Mouse (Mus musculus): ENCODE data around the gene Prkcq. TPM values are rescaled to one million over a fixed set of nuclear protein-coding genes. Genes with fewer than 3 reads are reported as not detected.
A peak's percentile ranks its signal among the peaks of the same experiment; 100 is the strongest.

The Prkcq gene
- total and polyA plus RNA-seq, 2 experiments from 2014 or later: 4.8 to 5.2 TPM

DNA sequence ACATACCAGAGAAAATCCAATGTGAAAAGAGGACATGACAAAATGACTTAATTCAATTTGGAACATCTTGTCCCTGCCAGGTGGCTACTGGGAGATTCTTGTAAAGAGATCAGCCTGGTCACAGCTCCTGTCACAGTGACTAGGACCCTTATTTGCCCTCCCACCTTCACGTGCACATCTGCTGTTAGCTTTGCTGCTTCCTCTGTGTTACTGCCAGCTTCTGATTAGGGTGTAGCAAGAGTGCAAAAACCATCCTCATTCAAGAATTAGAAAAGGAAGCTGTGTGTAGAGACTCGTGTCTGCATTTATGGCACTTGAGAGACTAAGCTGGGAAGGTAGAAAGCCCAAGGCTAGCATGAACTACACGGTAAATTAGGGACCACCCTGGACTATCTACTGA lies 59.2 kb downstream of the Prkcq start:
- H3K9ac ChIP-seq: no peak overlapping the region
- ATAC-seq (no peak), DNase-seq (no peak)
- no peak for TF ChIP-seq CTCF (IDR thresholded peaks at IDR 0.05; ENCODE audit: low read depth)
- no peak overlapping the region for H3K4me3 ChIP-seq (ENCODE audit: low read depth, low read length)
- no peaks in the 10 kb centered on the region for H3K27me3 ChIP-seq (ENCODE audit: insufficient read depth, low read length)
- H3K36me3 ChIP-seq (ENCODE audit: insufficient read depth): no peaks in the 10 kb centered on the region
- H3K4me1 ChIP-seq (ENCODE audit: insufficient read depth): no peaks in the 10 kb centered on the region
- H3K9me3 ChIP-seq (ENCODE audit: low read length): no peaks in the 10 kb centered on the region
- no peak overlapping the region for H3K27ac ChIP-seq (ENCODE audit: low read depth, low read length)
- 79% methylated on average over 3 of the region's 3 CpGs for WGBS
- no peak overlapping the region for H3K4me2 ChIP-seq (ENCODE audit: low read depth)

DNA sequence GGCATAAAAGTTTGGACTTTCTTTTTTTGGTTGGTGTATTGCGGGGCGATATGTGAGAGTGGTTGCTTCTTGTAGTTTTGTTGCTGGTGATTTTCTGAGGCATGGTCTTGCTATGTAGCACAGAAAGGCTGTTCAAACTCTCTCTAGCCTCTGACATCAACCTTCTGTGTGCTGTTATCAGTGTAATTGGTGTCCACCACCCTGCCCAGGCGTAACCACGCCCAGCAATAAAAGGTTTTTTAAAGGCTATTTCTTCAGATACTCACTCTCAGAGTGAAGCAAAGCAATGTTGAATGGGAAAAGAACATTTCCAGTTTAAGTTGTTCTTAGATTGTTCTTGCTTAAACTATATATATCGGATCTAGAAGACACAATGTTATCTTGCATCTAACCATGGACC lies 60.1 kb downstream of the Prkcq start:
- no peak for DNase-seq
- Histone ChIP-seq H3K4me1 (ENCODE audit: insufficient read depth) (no peaks in the 10 kb centered on the region), H3K36me3 (ENCODE audit: insufficient read depth) (no peaks in the 10 kb centered on the region), H3K4me3 (ENCODE audit: low read depth, low read length) (no peak overlapping the region), H3K4me2 (ENCODE audit: low read depth) (no peak overlapping the region), H3K9me3 (ENCODE audit: low read length) (no peaks in the 10 kb centered on the region), H3K27ac (ENCODE audit: low read depth, low read length) (no peak overlapping the region), H3K27me3 (ENCODE audit: insufficient read depth, low read length) (no peaks in the 10 kb centered on the region), H3K9ac (no peak overlapping the region)
- TF ChIP-seq CTCF (IDR thresholded peaks at IDR 0.05; ENCODE audit: low read depth): no peak
- no peak for ATAC-seq
- WGBS: 92% methylated on average over 5 of the region's 5 CpGs

DNA sequence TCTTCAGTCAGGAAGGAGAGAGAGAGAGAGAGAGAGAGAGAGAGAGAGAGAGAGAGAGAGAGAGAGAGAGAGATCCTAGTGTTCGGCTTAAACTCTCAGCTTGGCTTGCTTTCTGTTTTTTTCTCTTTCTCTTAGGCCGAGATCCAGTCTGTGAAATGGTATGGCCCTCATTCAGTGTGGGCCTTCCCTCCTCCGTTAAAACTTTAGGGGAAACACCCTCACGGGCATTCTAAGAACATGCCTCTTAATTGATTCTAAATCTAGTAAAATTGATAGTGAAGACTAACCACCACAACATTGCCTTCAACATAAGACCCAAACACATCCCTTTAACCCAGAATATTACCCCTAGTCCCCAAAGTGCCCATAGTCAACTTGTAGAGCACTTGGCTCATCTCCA lies 66.3 kb downstream of the Prkcq start:
- ATAC-seq (no peak), DNase-seq (no peak)
- H3K4me3 ChIP-seq (ENCODE audit: low read depth, low read length): no peak overlapping the region
- no peaks in the 10 kb centered on the region for H3K27me3 ChIP-seq (ENCODE audit: insufficient read depth, low read length)
- no peak overlapping the region for H3K9ac ChIP-seq
- no peaks in the 10 kb centered on the region for H3K9me3 ChIP-seq (ENCODE audit: low read length)
- TF ChIP-seq CTCF (IDR thresholded peaks at IDR 0.05; ENCODE audit: low read depth): no peak
- no peak overlapping the region for H3K27ac ChIP-seq (ENCODE audit: low read depth, low read length)
- no peak overlapping the region for H3K4me2 ChIP-seq (ENCODE audit: low read depth)
- no peaks in the 10 kb centered on the region for H3K36me3 ChIP-seq (ENCODE audit: insufficient read depth)
- no peaks in the 10 kb centered on the region for H3K4me1 ChIP-seq (ENCODE audit: insufficient read depth)
- 91% methylated on average over 4 of the region's 4 CpGs for WGBS

GRCm38 (mm10) chr2:11239523-11239922 lies 67.6 kb downstream of the Prkcq start:
- no peak for TF ChIP-seq CTCF (IDR thresholded peaks at IDR 0.05; ENCODE audit: low read depth)
- Histone ChIP-seq H3K9ac (no peak overlapping the region), H3K27ac (ENCODE audit: low read depth, low read length) (no peak overlapping the region), H3K27me3 (ENCODE audit: insufficient read depth, low read length) (no peaks in the 10 kb centered on the region), H3K4me1 (ENCODE audit: insufficient read depth) (no peaks in the 10 kb centered on the region), H3K4me2 (ENCODE audit: low read depth) (no peak overlapping the region), H3K9me3 (ENCODE audit: low read length) (no peaks in the 10 kb centered on the region), H3K4me3 (ENCODE audit: low read depth, low read length) (no peak overlapping the region), H3K36me3 (ENCODE audit: insufficient read depth) (no peaks in the 10 kb centered on the region)
- no peak for DNase-seq
- ATAC-seq: no peak

- ATAC-seq: no peak
- Histone ChIP-seq H3K4me3 (ENCODE audit: low read depth, low read length) (no peak overlapping the region), H3K9me3 (ENCODE audit: low read length) (no peaks in the 10 kb centered on the region), H3K9ac (no peak overlapping the region), H3K36me3 (ENCODE audit: insufficient read depth) (no peaks in the 10 kb centered on the region), H3K4me2 (ENCODE audit: low read depth) (no peak overlapping the region), H3K27ac (ENCODE audit: low read depth, low read length) (no peak overlapping the region), H3K27me3 (ENCODE audit: insufficient read depth, low read length) (no peaks in the 10 kb centered on the region), H3K4me1 (ENCODE audit: insufficient read depth) (no peaks in the 10 kb centered on the region)
- DNase-seq: no peak
- 73% methylated on average over 7 of the region's 7 CpGs for WGBS
- no peak for TF ChIP-seq CTCF (IDR thresholded peaks at IDR 0.05; ENCODE audit: low read depth)
Observed at GRCm38 (mm10) chr2:11245926-11246325, 74.0 kb downstream of the Prkcq start.

- ATAC-seq: no peak
- Histone ChIP-seq H3K9ac (no peak overlapping the region), H3K27me3 (ENCODE audit: insufficient read depth, low read length) (no peaks in the 10 kb centered on the region), H3K4me3 (ENCODE audit: low read depth, low read length) (no peak overlapping the region), H3K36me3 (ENCODE audit: insufficient read depth) (no peaks in the 10 kb centered on the region), H3K4me1 (ENCODE audit: insufficient read depth) (no peaks in the 10 kb centered on the region), H3K27ac (ENCODE audit: low read depth, low read length) (no peak overlapping the region), H3K9me3 (ENCODE audit: low read length) (no peaks in the 10 kb centered on the region), H3K4me2 (ENCODE audit: low read depth) (no peak overlapping the region)
- peak; percentile 6 for DNase-seq
- 64% methylated on average over 8 of the region's 8 CpGs for WGBS
- TF ChIP-seq CTCF (IDR thresholded peaks at IDR 0.05; ENCODE audit: low read depth): peak; percentile 52
Observed at GRCm38 (mm10) chr2:11253945-11254344, 82.0 kb downstream of the Prkcq start.

- ATAC-seq (no peak), DNase-seq (no peak)
- Histone ChIP-seq H3K27ac (ENCODE audit: low read depth, low read length) (no peak overlapping the region), H3K27me3 (ENCODE audit: insufficient read depth, low read length) (no peaks in the 10 kb centered on the region), H3K4me1 (ENCODE audit: insufficient read depth) (no peaks in the 10 kb centered on the region), H3K4me2 (ENCODE audit: low read depth) (no peak overlapping the region), H3K4me3 (ENCODE audit: low read depth, low read length) (no peak overlapping the region), H3K9ac (no peak overlapping the region), H3K36me3 (ENCODE audit: insufficient read depth) (no peaks in the 10 kb centered on the region), H3K9me3 (ENCODE audit: low read length) (no peaks in the 10 kb centered on the region)
- no peak for TF ChIP-seq CTCF (IDR thresholded peaks at IDR 0.05; ENCODE audit: low read depth)
- WGBS: 96% methylated on average over 4 of the region's 4 CpGs
Observed at GRCm38 (mm10) chr2:11254446-11254845, 82.5 kb downstream of the Prkcq start.

All from forebrain, postnatal 0 days (tissue).